Mouse (Mus musculus) G1E (cell line): ENCODE data around the gene Tsfm.

Source experiments
- CTCF ChIP-seq: IDR thresholded peaks from 2 replicates; pipeline ENCODE4 v1.5.1; 2012; ENCODE audit warnings: low read depth, low read length, inconsistent platforms, mixed read lengths
- GATA1 ChIP-seq: IDR thresholded peaks from 2 replicates; pipeline ENCODE4 v1.6.1; 2012; ENCODE audit warnings: borderline replicate concordance, low read length, inconsistent platforms, mixed read lengths
- GATA2 ChIP-seq: IDR thresholded peaks from 2 replicates; pipeline ENCODE4 v1.6.1; 2012; ENCODE audit warnings: low read depth, low read length, inconsistent platforms, borderline replicate concordance
- POLR2AphosphoS5 ChIP-seq: IDR thresholded peaks from 2 replicates; pipeline ENCODE4 v1.6.1; 2012; ENCODE audit warnings: low read depth, low read length, inconsistent platforms; ENCODE audit not compliant: insufficient replicate concordance
- TAL1 ChIP-seq: conservative IDR thresholded peaks from 2 replicates; pipeline ENCODE4 v1.6.1; 2012; ENCODE audit warnings: low read depth, low read length, inconsistent platforms, mixed read lengths

DNA sequence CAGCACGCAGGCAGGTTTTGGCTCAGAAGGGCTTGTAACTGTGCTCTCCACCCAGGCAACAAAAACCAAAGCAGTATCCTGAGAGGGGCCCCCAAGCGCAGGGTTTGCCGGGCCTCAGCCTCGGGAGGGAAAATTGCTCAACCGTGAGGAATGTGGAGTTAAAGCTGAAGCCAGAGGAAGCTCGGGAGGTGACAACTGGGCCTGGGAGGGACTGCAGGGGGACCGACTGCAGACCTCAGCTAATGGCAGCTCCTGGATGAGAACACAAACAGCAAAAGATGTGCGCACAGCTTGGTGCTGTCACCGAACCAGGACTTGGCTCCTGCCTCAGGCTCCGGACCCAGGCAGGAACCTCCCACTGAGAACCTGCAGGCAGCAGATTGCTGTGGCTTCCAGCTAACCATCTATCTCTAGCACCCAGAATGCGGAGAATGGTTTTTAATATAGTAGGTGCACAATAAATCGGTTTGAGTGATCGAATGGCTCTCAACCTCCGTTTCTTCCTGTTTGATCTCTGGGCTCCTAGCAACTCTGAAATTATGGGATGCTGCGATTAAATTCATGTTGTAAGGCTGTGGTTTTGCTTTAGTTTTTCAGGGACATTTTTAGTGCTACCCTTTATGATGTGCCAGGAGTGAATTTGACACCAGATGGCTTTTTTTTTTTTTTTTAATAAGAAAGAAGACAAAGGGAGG, 68.2 kb downstream of the Tsfm start:
- no peak for TF ChIP-seq CTCF
- TF ChIP-seq GATA1: no peak
- TF ChIP-seq TAL1: no peak
- no peak for TF ChIP-seq GATA2
- TF ChIP-seq POLR2AphosphoS5: no peak
